Mouse (Mus musculus): Measurements from ENCODE around the gene Ahcyl1.

DNA sequence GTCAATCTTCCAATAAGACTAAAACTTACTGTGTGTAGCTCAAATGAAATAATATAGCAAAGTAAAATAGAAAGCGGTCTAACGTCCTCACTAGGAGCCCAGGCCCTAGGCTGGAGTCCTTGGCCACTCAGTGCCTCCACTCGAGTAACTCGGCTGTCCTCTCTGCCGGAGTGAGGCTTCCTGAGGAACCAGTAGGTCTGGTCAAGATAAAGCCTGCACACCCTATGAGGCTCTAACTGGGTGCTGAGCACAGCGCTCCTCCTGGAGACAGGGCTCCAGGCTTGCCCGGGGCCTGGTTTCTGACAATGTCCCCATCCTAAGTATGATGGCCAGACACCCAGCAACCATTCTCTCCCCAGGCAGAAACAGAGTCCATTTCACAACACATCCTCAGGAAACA, 73.8 kb downstream of the Ahcyl1 start:
- TF ChIP-seq JUND (conservative IDR thresholded peaks at IDR 0.05; ENCODE audit: low read depth, low read length) (no peak), CTCF (conservative IDR thresholded peaks at IDR 0.05 in 1 of 2, IDR thresholded peaks at IDR 0.05 in 1 of 2; ENCODE audit: low read depth in 2 of 2, low read length in 2 of 2) (no peak), TCF12 (IDR thresholded peaks at IDR 0.05; ENCODE audit: low read depth, low read length) (no peak), ZKSCAN1 (IDR thresholded peaks at IDR 0.05; ENCODE audit: borderline replicate concordance, low read depth, low read length) (no peak), ZNF384 (IDR thresholded peaks at IDR 0.05; ENCODE audit: low read depth, low read length) (no peak), MAX (IDR thresholded peaks at IDR 0.05; ENCODE audit: low read length) (no peak), POLR2A (IDR thresholded peaks at IDR 0.05; ENCODE audit: low read depth, low read length) (no peak), HCFC1 (IDR thresholded peaks at IDR 0.05; ENCODE audit: low read depth, low read length) (no peak)
